Mouse (Mus musculus): ENCODE measurements around the gene Pth1r.

DNA sequence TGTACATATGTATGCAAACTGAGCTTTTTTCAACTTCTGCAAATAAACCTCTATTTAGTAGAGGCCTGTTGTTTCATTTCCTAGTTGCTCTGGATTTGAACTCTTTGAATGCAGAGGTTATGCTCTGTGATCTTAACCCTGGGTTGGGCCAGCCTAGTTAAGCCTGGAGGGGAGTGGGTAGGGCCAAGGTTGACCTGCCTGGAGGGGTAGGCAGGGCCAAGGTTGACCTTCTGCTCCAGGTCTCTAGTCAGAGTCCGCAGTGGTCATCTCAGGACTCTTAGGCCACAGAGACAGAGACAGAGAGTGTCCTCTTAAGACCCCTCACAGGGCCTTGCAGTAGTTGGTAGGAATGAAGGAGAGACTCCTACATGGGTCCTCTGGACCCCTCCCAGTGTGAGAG lies 35.4 kb downstream of the Pth1r start:
- no peak for TF ChIP-seq CTCF (IDR thresholded peaks at IDR 0.05; ENCODE audit: extremely low read depth, insufficient read depth, low read length)
- no peak for TF ChIP-seq POLR2A (IDR thresholded peaks at IDR 0.05; ENCODE audit: extremely low read depth, insufficient read depth, low read length)

Data from cortical plate, adult 2 months (tissue).